Mouse (Mus musculus) T-helper 17 cell (primary cell): ENCODE measurements around the gene Acot1.
"Not testable (repeated sequence)": the region's sequence is repeated elsewhere in the genome, so short reads cannot be mapped to it uniquely, and the experiment has no call there.

Experiments
- in situ Hi-C, 2 experiments: fragments of 300-600 bp; cut with MboI, MseI; formaldehyde crosslinking; loops; 1 replicate in 1 of 2; 2 replicates in 1 of 2; pipeline ENCODE4 v1.15.1; 2025; ENCODE audit warnings: high pct_unique_total_duplicates in 2 of 2

The Acot1 gene

GRCm38 (mm10) chr12:84009171-84009965, at the start of gene Acot1:
Acot1 (plus strand) TSS chr12:84009490.
- in situ Hi-C loops, result loop anchor here in 1 of 2 experiments (25.0 kb wide), 1 partner anchor 1672 kb away; no protein-coding TSS in a partner anchor

- in situ Hi-C loops, result no loop called here
These were observed 44.1 kb upstream of the Acot1 start for GRCm38 (mm10) chr12:83965235-83965634.

GRCm38 (mm10) chr12:83972117-83972516, 37.2 kb upstream of the Acot1 start:
- in situ Hi-C loops, result loop anchor here (5.0 kb wide), 1 partner anchor 70 kb away; no protein-coding TSS in a partner anchor

GRCm38 (mm10) chr12:83978862-83979261, 30.4 kb upstream of the Acot1 start:
- in situ Hi-C loops, result no loop called here

GRCm38 (mm10) chr12:83981615-83982014, 27.7 kb upstream of the Acot1 start:
- in situ Hi-C loops, result no loop called here

DNA sequence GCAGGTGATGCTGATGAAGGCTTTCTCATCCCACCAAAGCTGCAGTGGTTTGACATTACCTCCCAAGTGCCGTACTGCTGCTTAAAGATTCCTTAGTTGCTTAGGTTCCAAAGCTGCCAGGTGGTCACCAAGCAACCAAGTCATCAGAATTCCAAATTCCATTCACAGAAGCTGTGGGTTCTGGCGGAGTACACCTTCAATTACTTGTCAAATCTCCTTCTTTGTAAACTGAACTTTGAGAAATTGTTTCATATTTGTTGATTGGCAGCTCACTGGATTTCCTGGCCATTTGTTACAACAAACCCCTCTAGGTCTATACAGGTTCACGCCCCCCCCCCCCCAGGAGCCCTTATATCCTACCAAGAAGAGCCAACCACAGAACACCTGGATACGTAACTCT, 24.5 kb upstream of the Acot1 start, which contains the start of gene Heatr4:
Heatr4 (minus strand) TSS at position 101 of the 400 bp plus-strand sequence.
- in situ Hi-C loops, result no loop called here

GRCm38 (mm10) chr12:83987242-83987582, 22.1 kb upstream of the Acot1 start:
- in situ Hi-C loops, result no loop called here

- in situ Hi-C loops, result no loop called here
These were observed 21.5 kb upstream of the Acot1 start, which contains the start of gene Acot2 for GRCm38 (mm10) chr12:83987583-83988441. Acot2 (plus strand) TSS chr12:83987861.

DNA sequence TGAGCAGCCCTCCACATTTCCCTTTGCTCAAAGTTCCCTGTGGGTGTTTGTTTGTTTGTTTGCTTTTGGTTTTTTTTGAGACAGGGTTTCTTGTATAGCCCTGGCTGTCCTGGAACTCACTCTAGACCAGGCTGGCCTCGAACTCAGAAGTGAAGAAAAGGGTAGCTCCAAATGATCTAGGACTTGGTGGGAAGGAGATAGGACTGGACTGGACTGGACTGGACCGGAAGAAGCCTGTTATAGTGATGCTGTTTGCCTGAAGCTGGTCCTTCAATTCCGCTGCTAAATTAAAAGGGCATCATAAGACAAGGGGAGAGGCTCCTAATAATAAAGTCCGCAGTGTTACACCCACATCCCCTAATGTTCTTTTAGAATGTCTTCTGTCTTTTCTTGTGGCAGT, 20.8 kb upstream of the Acot1 start:
- in situ Hi-C loops, result no loop called here

- in situ Hi-C loops, result no loop called here
These were observed 19.9 kb upstream of the Acot1 start for GRCm38 (mm10) chr12:83989378-83989777.

DNA sequence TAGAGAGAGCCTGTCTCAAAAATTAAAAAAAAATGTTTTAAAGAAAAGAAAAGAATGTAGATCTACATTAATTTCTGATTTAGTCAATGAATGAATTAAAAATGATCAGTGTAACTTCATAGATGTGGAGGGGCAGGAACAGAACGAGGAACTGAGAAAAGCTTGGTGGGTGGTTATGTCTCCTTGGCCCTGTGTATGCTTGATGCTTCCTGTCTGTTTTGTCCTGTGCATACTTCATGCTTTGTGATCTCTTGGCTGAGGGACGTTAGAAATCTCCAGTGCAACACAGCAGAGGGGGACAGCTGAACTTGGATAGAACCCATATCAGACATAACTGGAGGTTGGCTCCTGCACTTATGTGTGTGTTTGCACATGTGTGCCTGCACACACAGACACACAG, 12.1 kb upstream of the Acot1 start:
- in situ Hi-C loops, result no loop called here

DNA sequence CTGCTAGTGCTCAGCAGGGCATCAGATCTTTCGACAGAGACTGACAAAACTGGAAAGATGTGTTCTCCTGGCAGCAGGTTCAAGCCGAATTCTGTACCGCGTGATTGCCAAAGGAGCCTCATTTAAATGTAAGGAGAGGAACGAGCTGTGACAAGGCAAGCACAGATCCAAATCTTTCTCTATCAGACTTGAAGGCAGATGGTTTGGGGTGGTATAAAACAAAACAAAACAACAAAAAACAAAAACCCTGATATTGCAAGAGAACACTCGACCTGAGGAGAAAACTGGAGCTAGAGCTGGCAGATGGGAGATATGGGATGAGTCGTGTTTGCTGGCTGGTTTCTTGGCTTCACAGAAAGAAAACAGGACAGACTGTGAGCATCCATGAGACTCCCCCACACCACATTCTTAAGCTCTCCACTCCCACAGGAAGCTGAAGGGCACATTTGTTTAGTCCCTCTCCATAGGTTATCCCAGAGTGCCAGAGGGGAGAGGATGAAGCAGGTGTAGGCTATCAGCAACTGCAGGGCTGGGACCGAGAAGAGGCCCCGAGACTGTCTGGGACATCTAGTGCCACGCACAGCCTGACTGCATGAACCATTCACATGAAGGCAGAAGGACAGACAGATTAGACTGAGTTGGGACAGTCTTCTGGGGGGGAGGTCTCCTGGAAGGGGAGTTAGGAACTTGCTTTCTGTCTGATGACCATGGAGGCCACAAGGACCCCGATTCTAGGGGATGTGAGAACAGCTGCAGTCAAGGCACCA, 10.8 kb upstream of the Acot1 start:
- in situ Hi-C loops, result no loop called here

- in situ Hi-C loops, result not testable (repeated sequence)
These were observed 10.1 kb upstream of the Acot1 start for GRCm38 (mm10) chr12:83999237-83999636.

GRCm38 (mm10) chr12:84000418-84000817, 8.9 kb upstream of the Acot1 start:
- in situ Hi-C loops, result loop anchor here in 1 of 2 experiments (25.0 kb wide), 1 partner anchor 1663 kb away; no protein-coding TSS in a partner anchor

DNA sequence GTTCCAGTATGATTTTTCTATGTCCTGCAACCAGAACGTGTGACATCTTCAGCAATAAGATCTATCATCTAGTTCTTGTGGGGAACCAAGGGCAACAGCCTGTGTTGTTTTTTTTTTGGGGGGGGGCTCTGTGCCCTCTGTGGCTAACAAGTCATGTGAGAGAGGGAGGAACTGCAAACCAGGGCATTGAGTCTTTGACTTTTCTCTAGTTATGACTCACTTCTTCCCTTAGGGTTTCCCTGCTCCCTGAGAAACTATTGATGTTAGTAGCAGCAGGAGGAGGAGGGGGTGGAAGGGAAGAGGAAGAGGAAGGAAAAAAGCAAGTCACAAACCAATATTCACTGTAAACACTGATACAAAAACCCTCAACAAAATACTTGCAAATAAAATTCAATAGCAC, 5.4 kb upstream of the Acot1 start:
- in situ Hi-C loops, result loop anchor here in 1 of 2 experiments (25.0 kb wide), 1 partner anchor 1667 kb away; no protein-coding TSS in a partner anchor

- in situ Hi-C loops, result loop anchor here in 1 of 2 experiments (25.0 kb wide), 1 partner anchor 1671 kb away; no protein-coding TSS in a partner anchor
These were observed 1.0 kb upstream of the Acot1 start for GRCm38 (mm10) chr12:84008251-84008650.

- in situ Hi-C loops, result loop anchor here in 1 of 2 experiments (25.0 kb wide), 1 partner anchor 1671 kb away; no protein-coding TSS in a partner anchor
These were observed 561 bp upstream of the Acot1 start for GRCm38 (mm10) chr12:84008729-84009128.

DNA sequence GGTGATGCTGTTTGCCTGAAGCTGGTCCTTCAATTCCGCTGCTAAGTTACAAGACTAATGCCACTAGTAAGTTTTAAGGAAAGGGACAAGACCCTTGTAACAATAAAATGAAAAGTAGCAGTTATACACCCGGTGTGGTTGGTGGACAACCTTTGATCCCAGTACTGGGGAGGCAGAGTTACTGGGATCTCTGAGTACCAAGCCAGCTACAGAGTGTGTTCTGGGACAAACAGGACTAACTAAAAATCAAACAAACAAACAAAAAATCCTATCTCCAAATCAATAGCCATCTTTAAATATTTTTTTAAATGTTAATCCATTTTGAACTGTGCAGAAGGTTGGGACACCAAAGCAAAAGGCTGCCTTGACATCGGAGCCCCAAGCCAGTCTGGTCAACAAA, 911 bp downstream of the Acot1 start:
- in situ Hi-C loops, result loop anchor here in 1 of 2 experiments (25.0 kb wide), 1 partner anchor 1673 kb away; no protein-coding TSS in a partner anchor

DNA sequence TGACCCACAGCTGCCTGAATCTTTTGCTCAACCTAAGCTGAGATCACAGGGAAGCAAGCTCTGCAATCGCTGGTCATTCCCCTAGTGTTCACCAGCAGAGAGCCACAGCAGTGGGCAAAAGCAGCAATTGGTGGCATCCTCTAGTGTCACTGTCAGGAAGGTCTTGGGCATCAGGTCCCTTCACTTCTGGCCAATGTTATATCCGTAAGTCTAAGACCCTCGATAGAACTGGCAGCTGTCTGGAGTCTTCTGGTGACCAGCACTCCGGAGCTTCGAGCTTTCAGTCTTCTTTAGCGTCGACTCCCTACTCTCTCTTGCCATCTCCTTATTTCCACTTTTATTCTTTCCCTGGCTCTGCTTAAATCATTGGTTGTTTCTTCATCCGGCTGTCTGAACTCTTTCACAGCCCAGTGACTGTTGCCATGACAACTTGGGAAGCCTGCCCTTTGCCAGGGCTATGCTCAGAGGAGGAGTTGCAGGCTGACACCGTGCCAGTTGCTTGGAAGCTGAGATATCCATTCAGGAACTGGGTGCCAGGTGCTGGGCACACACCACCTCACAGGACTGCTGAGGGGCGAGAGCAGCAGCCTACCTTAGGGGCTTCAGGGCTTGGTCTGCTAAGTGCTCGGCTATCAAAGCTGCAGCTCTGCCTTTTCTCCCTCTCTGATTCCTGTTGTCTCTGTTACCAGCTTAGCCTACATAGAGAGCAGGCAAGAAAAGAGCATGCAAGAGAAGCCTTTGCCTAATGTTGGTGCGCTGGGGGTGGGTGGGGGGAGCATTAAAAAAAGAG, 2.2 kb downstream of the Acot1 start:
- in situ Hi-C loops, result loop anchor here in 1 of 2 experiments (25.0 kb wide), 1 partner anchor 1674 kb away; no protein-coding TSS in a partner anchor

DNA sequence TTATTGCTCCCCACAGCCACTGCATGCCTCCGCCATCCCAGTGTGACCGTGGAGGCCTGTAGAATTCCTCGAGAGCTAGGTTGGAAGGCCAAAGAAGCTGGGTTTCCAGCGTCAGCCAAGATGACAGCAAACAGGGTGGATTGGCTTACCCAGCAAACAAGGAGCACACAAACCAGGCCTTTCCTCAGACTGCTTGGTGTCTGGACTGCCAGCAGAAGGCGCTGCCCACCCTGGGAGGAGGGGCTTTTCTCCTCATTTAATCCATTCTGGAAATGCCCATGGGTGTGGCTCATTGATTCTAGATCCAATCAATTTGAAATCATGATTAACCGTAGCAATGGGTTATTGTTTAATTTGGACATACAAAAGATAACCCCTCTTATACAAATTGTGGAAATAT, 3.8 kb downstream of the Acot1 start:
- in situ Hi-C loops, result loop anchor here in 1 of 2 experiments (25.0 kb wide), 1 partner anchor 1676 kb away; no protein-coding TSS in a partner anchor
